Mouse (Mus musculus): Measurements from ENCODE around the gene Ccl2. TPM values are rescaled to one million over a fixed set of nuclear protein-coding genes. Genes with fewer than 3 reads are reported as not detected.

Gene Ccl2
- 0.26 TPM in 1 of 2 replicates, not detected in the other for polyA plus RNA-seq (2016; fragmentation: Nextera tagmentation; extraction: Ambion mirVana)

GRCm38 (mm10) chr11:82035356-82035755 lies at the start of gene Ccl2:
Ccl2 (plus strand) TSS chr11:82035571.
- no peak within 1 kb of the TSS for H3K4me3 ChIP-seq
- no peak for DNase-seq (ENCODE audit: low spot score)
- H3K36me3 ChIP-seq (replicated peaks): no peaks in the 10 kb centered on the region
- H3K4me1 ChIP-seq: 0 out of 2 replicates have a peak, but pooled peaks cover 5% of the 10 kb centered on the region
- H3K9me3 ChIP-seq: no peaks in the 10 kb centered on the region
- no peak within 1 kb of the TSS for H3K27ac ChIP-seq (replicated peaks)
- WGBS: 41% methylated on average over 5 of the region's 5 CpGs
- H3K27me3 ChIP-seq (replicated peaks; ENCODE audit: low read depth, poor library complexity, severe bottlenecking): no peaks in the 10 kb centered on the region

- H3K4me3 ChIP-seq: no peak overlapping the region
- H3K4me1 ChIP-seq: peaks cover 9% of the 10 kb centered on the region
- no peaks in the 10 kb centered on the region for H3K36me3 ChIP-seq (replicated peaks)
- no peaks in the 10 kb centered on the region for H3K9me3 ChIP-seq
- peak; percentile 87 for DNase-seq (ENCODE audit: low spot score)
- no peak overlapping the region for H3K27ac ChIP-seq (replicated peaks)
- 0 out of 2 replicates have a peak, but pooled peaks cover 4% of the 10 kb centered on the region for H3K27me3 ChIP-seq (replicated peaks; ENCODE audit: low read depth, poor library complexity, severe bottlenecking)
- WGBS: 68% methylated on average over 10 of the region's 10 CpGs
Measured at GRCm38 (mm10) chr11:81996172-81996841, 39.1 kb upstream of the Ccl2 start.

GRCm38 (mm10) chr11:81997085-81997484 lies 38.3 kb upstream of the Ccl2 start:
- Histone ChIP-seq H3K4me1 (peaks cover 9% of the 10 kb centered on the region), H3K4me3 (no peak overlapping the region), H3K27ac (replicated peaks) (no peak overlapping the region), H3K9me3 (no peaks in the 10 kb centered on the region), H3K36me3 (replicated peaks) (no peaks in the 10 kb centered on the region), H3K27me3 (replicated peaks; ENCODE audit: low read depth, poor library complexity, severe bottlenecking) (0 out of 2 replicates have a peak, but pooled peaks cover 4% of the 10 kb centered on the region)
- 90% methylated on average over 5 of the region's 5 CpGs for WGBS
- no peak for DNase-seq (ENCODE audit: low spot score)

- Histone ChIP-seq H3K4me3 (no peak overlapping the region), H3K9me3 (no peaks in the 10 kb centered on the region), H3K4me1 (peaks cover 9% of the 10 kb centered on the region), H3K27me3 (replicated peaks; ENCODE audit: low read depth, poor library complexity, severe bottlenecking) (0 out of 2 replicates have a peak, but pooled peaks cover 4% of the 10 kb centered on the region), H3K36me3 (replicated peaks) (no peaks in the 10 kb centered on the region), H3K27ac (replicated peaks) (no peak overlapping the region)
- WGBS: 84% methylated on average over 3 of the region's 3 CpGs
- DNase-seq (ENCODE audit: low spot score): no peak
Measured at GRCm38 (mm10) chr11:81998646-81999045, 36.7 kb upstream of the Ccl2 start.

- peaks cover 9% of the 10 kb centered on the region for H3K4me1 ChIP-seq
- WGBS: 81% methylated on average over 4 of the region's 4 CpGs
- DNase-seq (ENCODE audit: low spot score): no peak
Measured at GRCm38 (mm10) chr11:81999469-81999868, 35.9 kb upstream of the Ccl2 start.

GRCm38 (mm10) chr11:82000581-82000980 lies 34.8 kb upstream of the Ccl2 start:
- WGBS: 48% methylated on average over 5 of the region's 5 CpGs

More at GRCm38 (mm10) chr11:81999469-81999868, 35.9 kb upstream of the Ccl2 start:
- Histone ChIP-seq H3K9me3 (no peaks in the 10 kb centered on the region), H3K27ac (replicated peaks) (no peak overlapping the region), H3K27me3 (replicated peaks; ENCODE audit: low read depth, poor library complexity, severe bottlenecking) (0 out of 2 replicates have a peak, but pooled peaks cover 4% of the 10 kb centered on the region), H3K4me3 (no peak overlapping the region), H3K36me3 (replicated peaks) (no peaks in the 10 kb centered on the region)

GRCm38 (mm10) chr11:82004810-82005209 lies 30.6 kb upstream of the Ccl2 start:
- Histone ChIP-seq H3K9me3 (no peaks in the 10 kb centered on the region), H3K27ac (replicated peaks) (no peak overlapping the region), H3K4me1 (peaks cover 9% of the 10 kb centered on the region), H3K27me3 (replicated peaks; ENCODE audit: low read depth, poor library complexity, severe bottlenecking) (0 out of 2 replicates have a peak, but pooled peaks cover 4% of the 10 kb centered on the region), H3K4me3 (no peak overlapping the region), H3K36me3 (replicated peaks) (no peaks in the 10 kb centered on the region)
- WGBS: 77% methylated on average over 2 of the region's 2 CpGs
- no peak for DNase-seq (ENCODE audit: low spot score)

More at GRCm38 (mm10) chr11:82000581-82000980, 34.8 kb upstream of the Ccl2 start:
- peak; percentile 26 for DNase-seq (ENCODE audit: low spot score)
- no peaks in the 10 kb centered on the region for H3K9me3 ChIP-seq
- H3K27ac ChIP-seq (replicated peaks): no peak overlapping the region; the same call in 1 of the 2 replicates
- H3K36me3 ChIP-seq (replicated peaks): no peaks in the 10 kb centered on the region
- peaks cover 9% of the 10 kb centered on the region for H3K4me1 ChIP-seq
- no peak overlapping the region for H3K4me3 ChIP-seq
- H3K27me3 ChIP-seq (replicated peaks; ENCODE audit: low read depth, poor library complexity, severe bottlenecking): 0 out of 2 replicates have a peak, but pooled peaks cover 4% of the 10 kb centered on the region

GRCm38 (mm10) chr11:82006796-82007423 lies 28.5 kb upstream of the Ccl2 start:
- H3K4me1 ChIP-seq: peaks cover 3% of the 10 kb centered on the region; the same call in 1 of the 2 replicates
- H3K4me3 ChIP-seq: no peak overlapping the region
- H3K9me3 ChIP-seq: no peaks in the 10 kb centered on the region
- H3K27ac ChIP-seq (replicated peaks): no peak overlapping the region
- H3K36me3 ChIP-seq (replicated peaks): no peaks in the 10 kb centered on the region
- DNase-seq (ENCODE audit: low spot score): no peak
- 66% methylated on average over 12 of the region's 12 CpGs for WGBS
- no peaks in the 10 kb centered on the region for H3K27me3 ChIP-seq (replicated peaks; ENCODE audit: low read depth, poor library complexity, severe bottlenecking)

GRCm38 (mm10) chr11:82010115-82010514 lies 25.3 kb upstream of the Ccl2 start:
- no peak for DNase-seq (ENCODE audit: low spot score)
- Histone ChIP-seq H3K4me3 (no peak overlapping the region), H3K36me3 (replicated peaks) (no peaks in the 10 kb centered on the region), H3K27me3 (replicated peaks; ENCODE audit: low read depth, poor library complexity, severe bottlenecking) (no peaks in the 10 kb centered on the region), H3K9me3 (no peaks in the 10 kb centered on the region), H3K4me1 (peaks cover 3% of the 10 kb centered on the region; the same call in 1 of the 2 replicates), H3K27ac (replicated peaks) (no peak overlapping the region)
- WGBS: 90% methylated on average over 3 of the region's 3 CpGs

- DNase-seq (ENCODE audit: low spot score): no peak
- H3K4me3 ChIP-seq: no peak overlapping the region
- no peaks in the 10 kb centered on the region for H3K36me3 ChIP-seq (replicated peaks)
- H3K27me3 ChIP-seq (replicated peaks; ENCODE audit: low read depth, poor library complexity, severe bottlenecking): no peaks in the 10 kb centered on the region
- no peak overlapping the region for H3K27ac ChIP-seq (replicated peaks)
- WGBS: 67% methylated on average over 8 of the region's 8 CpGs
- no peaks in the 10 kb centered on the region for H3K9me3 ChIP-seq
- H3K4me1 ChIP-seq: peaks cover 3% of the 10 kb centered on the region; the same call in 1 of the 2 replicates
Measured at GRCm38 (mm10) chr11:82011411-82012193, 23.8 kb upstream of the Ccl2 start.

GRCm38 (mm10) chr11:82013756-82014155 lies 21.6 kb upstream of the Ccl2 start:
- WGBS: 86% methylated on average over 1 of the region's 1 CpGs
- Histone ChIP-seq H3K4me1 (0 out of 2 replicates have a peak, but pooled peaks cover 3% of the 10 kb centered on the region), H3K4me3 (no peak overlapping the region), H3K36me3 (replicated peaks) (no peaks in the 10 kb centered on the region), H3K27ac (replicated peaks) (no peak overlapping the region), H3K9me3 (no peaks in the 10 kb centered on the region), H3K27me3 (replicated peaks; ENCODE audit: low read depth, poor library complexity, severe bottlenecking) (no peaks in the 10 kb centered on the region)
- no peak for DNase-seq (ENCODE audit: low spot score)

- H3K27me3 ChIP-seq (replicated peaks; ENCODE audit: low read depth, poor library complexity, severe bottlenecking): no peaks in the 10 kb centered on the region
- 0 out of 2 replicates have a peak, but pooled peaks cover 3% of the 10 kb centered on the region for H3K4me1 ChIP-seq
- H3K27ac ChIP-seq (replicated peaks): no peak overlapping the region
- no peaks in the 10 kb centered on the region for H3K36me3 ChIP-seq (replicated peaks)
- 75% methylated on average over 2 of the region's 2 CpGs for whole genome bisulfite sequencing
- no peak overlapping the region for H3K4me3 ChIP-seq
- H3K9me3 ChIP-seq: no peaks in the 10 kb centered on the region
- DNase-seq (ENCODE audit: low spot score): no peak
Measured at GRCm38 (mm10) chr11:82015066-82015465, 20.3 kb upstream of the Ccl2 start.
